Mouse (Mus musculus) kidney, adult 18-20 months (tissue): ENCODE results near the gene Ash1l.

Experiments used
- DNase-seq: peaks from one replicate; pipeline ENCODE4 v3.0.0; 2021

Gene Ash1l

GRCm38 (mm10) chr3:88950576-88951326, at the start of gene Ash1l, which contains the start of gene Dap3:
Gene Ash1l (plus strand): TSS chr3:88950622.
Gene Dap3 (minus strand): TSS chr3:88951181.
- peak; percentile 86 for DNase-seq

- no peak for DNase-seq
Measured at GRCm38 (mm10) chr3:88904803-88905202, 45.6 kb upstream of the Ash1l start.

- DNase-seq: no peak
Measured at GRCm38 (mm10) chr3:88905209-88905608, 45.2 kb upstream of the Ash1l start.

GRCm38 (mm10) chr3:88905741-88906140, 44.7 kb upstream of the Ash1l start:
- DNase-seq: no peak

GRCm38 (mm10) chr3:88906393-88907159, 43.8 kb upstream of the Ash1l start:
- DNase-seq: no peak

- no peak for DNase-seq
Measured at GRCm38 (mm10) chr3:88912585-88912984, 37.8 kb upstream of the Ash1l start.

GRCm38 (mm10) chr3:88913511-88914383, 36.7 kb upstream of the Ash1l start, which contains the start of gene Msto1:
Gene Msto1 (minus strand): TSS chr3:88913999.
- peak; percentile 95 for DNase-seq

- DNase-seq: no peak
Measured at GRCm38 (mm10) chr3:88914384-88914810, 36.0 kb upstream of the Ash1l start.

GRCm38 (mm10) chr3:88918981-88919380, 31.4 kb upstream of the Ash1l start:
- DNase-seq: peak; percentile 28

- DNase-seq: no peak
Measured at GRCm38 (mm10) chr3:88921411-88921810, 29.0 kb upstream of the Ash1l start.

- no peak for DNase-seq
Measured at GRCm38 (mm10) chr3:88923989-88924591, 26.3 kb upstream of the Ash1l start.

- DNase-seq: no peak
Measured at GRCm38 (mm10) chr3:88925651-88926050, 24.8 kb upstream of the Ash1l start.

GRCm38 (mm10) chr3:88929501-88929900, 20.9 kb upstream of the Ash1l start:
- DNase-seq: no peak

GRCm38 (mm10) chr3:88939071-88939470, 11.4 kb upstream of the Ash1l start:
- DNase-seq: no peak

- no peak for DNase-seq
Measured at GRCm38 (mm10) chr3:88939749-88940148, 10.7 kb upstream of the Ash1l start.

- no peak for DNase-seq
Measured at GRCm38 (mm10) chr3:88942316-88942880, 8.0 kb upstream of the Ash1l start.

GRCm38 (mm10) chr3:88944109-88944508, 6.3 kb upstream of the Ash1l start:
- DNase-seq: no peak

GRCm38 (mm10) chr3:88949786-88950575, 441 bp upstream of the Ash1l start:
- peak; percentile 91 for DNase-seq

- no peak for DNase-seq
Measured at GRCm38 (mm10) chr3:88951327-88951800, 942 bp downstream of the Ash1l start.

- DNase-seq: no peak
Measured at GRCm38 (mm10) chr3:88953246-88953645, 2.8 kb downstream of the Ash1l start.

- no peak for DNase-seq
Measured at GRCm38 (mm10) chr3:88953736-88954135, 3.3 kb downstream of the Ash1l start.
